Mouse (Mus musculus): ENCODE measurements at regions not wholly inside any gene's neighbourhood (a gene's known extent, or its start where the extent isn't known, plus 50 kb on each side); places are given as distances from the start of the nearest gene placed in this dataset.

DNA sequence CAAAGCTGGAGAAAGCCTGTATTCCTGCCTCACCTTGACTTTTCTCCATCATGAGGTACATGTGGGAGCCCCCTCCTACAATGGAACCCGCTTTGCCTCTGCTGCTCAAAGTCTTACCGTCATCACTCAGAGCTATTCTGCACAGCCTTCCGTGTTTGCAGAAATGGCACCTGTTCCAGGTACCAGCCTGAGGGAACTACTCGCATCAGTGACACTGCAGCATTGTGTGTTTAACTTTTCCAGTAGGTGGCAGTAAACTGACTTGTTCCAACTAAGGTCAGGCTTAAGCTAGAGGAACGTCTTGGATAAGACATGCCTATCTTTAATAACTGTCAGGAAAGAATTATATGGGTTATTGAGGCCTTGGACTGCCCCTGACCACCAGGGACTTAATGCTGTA lies 71.4 kb downstream of the Fam173b start:
- DNase-seq (ENCODE audit: low read depth, low spot score), result peak; percentile 20

DNA sequence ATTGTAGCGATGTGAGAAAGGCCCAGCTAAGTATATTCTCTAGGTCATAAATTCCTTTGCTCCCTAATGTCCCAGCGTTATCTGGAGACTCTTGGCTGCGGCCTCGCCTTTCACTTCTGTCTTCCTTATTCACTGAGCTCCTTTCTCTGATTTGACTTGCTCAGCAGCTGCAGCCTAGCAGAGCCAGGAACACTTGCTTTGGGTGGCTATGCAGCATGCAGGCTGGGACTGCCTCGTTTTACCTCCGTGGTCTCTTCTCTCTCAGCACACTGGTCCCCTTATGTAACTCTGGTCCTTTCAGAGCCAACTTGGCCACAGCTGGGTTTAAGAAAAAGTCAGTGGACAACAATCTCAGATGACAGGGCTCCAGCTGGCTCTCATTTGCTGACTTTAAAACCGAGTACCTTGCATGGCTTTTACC lies 75.1 kb downstream of the Fam173b start:
- no peak for DNase-seq (ENCODE audit: low read depth, low spot score)

DNA sequence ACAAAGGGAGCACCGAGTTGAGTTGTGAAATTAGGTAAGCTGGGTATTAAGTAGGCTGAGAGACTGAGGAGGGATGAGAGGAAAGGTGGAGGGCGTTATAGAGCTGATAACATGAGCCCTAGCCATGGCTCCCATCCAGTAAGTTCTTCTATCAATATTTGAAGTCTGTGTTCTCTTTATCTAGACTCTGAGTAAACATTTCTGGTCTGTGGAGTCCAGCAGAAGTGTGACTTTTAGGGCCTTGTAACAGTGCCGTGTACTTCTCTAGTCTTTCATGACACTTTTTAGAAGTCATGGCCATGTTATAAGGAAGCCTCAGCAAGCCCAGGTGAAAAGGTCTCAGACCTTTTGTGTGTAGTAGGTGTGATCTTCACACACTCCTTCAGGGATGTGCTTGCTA lies 91.5 kb downstream of the Fam173b start:
- no peak for DNase-seq (ENCODE audit: low read depth, low spot score)

DNA sequence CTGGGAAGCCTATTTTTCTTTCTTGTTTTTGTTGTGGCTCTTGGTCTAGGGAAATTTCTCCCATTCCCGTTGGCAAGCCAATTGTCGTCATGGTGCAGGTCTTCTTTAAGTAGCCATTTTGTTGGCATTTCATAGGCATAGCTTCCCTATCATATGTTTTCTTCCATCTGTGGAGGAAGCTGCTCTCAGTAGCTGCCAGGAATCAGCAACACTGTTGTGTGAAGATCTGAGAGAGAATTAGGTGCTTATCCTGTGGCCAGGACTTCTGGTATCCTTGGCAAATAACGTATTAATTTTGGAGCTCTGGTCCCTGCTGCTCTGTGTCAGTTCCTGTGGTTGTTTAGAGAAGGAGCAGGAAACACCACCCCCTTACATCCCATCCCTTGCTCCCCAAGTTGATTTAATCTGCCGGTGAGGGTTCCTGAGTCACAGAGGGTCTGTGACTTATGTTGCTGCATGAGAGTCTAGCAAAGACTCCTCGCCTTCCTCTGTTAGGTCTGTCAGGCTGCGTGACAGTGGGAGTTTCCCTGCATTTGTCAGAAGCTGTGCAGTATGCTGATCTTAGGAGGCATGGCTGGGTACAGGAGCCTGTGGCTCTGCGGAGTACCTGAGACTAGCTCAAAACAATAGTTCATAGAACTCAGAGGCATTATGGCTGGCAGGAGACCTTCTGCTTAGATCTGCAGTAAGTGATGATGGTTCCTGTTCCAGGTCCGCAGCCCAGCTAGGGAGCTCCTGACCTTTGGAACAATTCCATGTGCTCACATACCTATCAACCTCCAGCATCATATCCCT lies 93.4 kb downstream of the Fam173b start:
- DNase-seq (ENCODE audit: low read depth, low spot score), result no peak

DNA sequence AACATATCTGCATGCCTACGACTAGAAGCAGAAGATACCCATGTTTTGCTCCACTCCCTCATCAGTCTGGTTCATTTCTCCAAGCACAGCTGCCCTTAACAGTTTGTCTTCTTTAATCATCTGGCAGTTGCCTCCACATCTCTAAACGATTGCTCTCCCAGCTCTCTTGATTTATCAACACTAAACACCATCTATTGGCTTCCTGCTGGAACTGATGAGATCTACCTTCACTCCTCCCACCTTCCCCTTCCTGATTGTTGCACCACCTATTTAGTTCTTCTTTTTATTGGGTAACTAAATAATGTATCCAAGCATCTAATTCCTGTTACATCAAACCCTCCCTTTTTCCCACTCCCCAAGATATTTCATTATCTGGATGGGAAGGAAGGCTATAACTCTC lies 101.7 kb downstream of the Fam173b start:
- no peak for DNase-seq (ENCODE audit: low read depth, low spot score)

DNA sequence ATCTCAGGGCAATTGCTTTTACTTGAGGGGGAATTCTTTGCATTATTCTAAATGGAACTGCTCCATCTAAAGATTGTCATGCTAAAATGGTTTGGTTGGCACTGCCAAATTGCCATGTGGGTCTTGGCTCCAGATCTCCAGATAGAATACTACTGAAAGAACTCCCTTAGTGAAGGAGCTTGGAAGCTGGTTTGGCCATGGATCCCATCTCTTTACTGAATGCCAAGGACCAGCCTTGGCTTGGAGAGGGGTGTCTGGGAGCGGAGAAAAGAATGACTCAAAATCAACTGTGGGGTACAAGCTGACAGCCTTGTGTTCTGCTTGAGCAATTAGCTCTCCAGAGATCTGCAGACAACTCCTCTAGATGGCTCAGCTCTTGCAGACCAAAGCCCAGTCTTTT lies 105.8 kb downstream of the Fam173b start:
- no peak for DNase-seq (ENCODE audit: low read depth, low spot score)

DNA sequence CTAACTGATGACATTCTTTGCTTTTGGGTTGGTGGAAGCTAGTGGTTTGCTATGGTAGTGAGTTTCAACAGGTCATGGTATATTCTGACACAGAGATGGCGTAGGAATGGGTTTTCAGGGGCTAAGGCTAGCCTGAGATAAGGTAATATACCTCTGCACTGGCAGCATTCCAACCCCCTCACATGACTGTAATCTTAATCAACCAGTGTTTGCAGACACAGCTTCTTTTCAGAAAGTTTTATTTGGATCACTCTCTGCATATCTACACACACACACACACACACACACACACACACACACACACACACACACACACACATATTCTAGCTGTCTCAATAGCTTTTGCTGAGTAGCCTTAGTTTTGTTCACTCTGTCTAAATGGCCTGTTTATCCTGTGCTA lies 119.4 kb downstream of the Fam173b start:
- no peak for DNase-seq (ENCODE audit: low read depth, low spot score)

DNA sequence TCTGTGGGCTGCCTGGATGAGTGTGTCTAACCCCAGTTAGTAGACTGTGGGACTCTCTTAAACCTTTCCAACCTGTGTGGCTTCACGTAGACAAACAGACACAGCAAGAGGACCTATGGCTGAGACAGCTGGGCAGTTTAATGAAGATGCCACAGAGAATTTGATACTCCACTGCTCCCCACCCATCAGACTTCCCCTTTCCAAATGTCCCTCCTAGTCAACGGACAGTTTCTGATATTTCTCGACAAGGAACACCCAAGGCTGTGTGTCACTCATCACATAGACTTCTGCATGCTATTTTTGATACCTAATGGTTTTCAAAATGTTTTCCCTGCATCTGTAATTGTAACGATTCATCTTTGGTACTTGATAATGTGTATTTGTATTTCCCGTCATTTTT lies 120.8 kb downstream of the Fam173b start:
- DNase-seq (ENCODE audit: low read depth, low spot score), result no peak

DNA sequence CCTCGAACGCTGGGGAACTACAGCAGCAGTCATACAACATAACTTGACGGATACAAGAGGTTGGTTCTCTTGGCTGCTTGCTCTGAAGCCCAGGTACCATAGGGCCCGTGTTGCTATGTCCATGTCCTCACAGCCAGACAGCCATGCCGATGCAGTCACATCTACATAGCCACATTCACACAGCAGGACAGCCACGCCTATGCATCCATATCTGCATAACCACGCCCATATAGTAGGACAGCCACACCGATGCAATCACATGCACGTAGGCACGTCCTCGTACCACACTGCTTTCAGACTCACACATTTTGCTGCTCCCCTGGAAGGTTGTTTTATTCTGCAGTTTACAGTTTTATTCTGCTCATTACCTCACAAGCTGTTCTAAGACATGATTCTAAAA lies 122.6 kb downstream of the Fam173b start:
- no peak for DNase-seq (ENCODE audit: low read depth, low spot score)

DNA sequence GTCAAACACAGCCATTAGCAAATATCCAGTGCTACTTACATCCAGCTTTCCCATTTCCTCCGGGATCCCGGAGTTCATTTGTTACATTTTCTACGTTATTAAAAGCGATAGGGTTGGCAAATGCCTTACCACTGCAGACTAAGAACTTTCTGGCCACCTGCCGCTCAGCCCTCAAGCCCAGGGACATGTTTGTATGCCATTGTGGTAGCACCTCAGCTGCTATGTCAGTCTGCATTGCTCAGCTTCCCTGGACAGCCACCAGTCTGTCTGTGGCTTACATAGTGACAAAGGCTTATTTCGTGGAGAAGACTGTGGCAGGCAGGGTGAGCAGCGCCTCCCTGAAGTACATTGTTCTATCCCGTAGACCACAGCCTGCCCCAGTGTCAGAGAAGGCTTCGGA lies 127.5 kb downstream of the Fam173b start:
- no peak for DNase-seq (ENCODE audit: low read depth, low spot score)

DNA sequence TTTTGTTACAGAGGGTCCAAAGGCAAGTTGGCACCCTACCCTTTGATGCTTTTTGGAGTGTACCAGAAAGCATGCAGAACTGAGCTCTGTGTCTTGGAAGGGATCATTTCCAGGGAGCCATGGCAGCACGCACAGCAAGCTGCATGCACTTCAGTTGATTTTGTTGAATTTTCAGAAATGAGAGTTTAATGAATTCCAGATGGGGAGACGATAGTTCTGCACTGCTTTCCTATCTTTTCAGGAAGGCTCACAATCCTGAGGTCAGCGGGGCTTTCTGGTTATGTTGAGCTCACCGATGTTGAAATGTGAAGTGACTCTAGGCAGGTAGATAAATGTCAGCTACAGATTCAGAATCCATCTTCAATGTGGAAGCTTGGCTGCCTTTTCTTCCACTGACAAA lies 140.0 kb downstream of the Fam173b start:
- DNase-seq (ENCODE audit: low read depth, low spot score), result no peak

DNA sequence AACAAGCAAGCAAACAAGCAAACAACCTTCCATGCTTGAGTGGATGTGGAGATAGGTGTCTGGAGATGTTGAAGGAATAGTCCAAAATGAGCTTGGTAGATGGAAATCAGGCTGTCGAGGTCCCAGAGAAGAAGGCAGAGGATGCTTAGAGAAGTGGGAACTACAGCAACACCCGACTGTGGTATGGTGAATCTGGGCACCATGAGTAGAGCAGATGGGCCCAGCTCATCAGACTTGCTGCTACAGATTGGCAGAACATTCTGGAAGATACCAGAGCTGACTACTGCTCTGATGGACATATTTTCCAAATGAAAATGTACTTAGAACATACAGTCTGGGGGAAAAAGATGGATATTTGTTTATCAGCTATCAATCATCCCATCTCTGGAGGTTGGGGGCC lies 142.9 kb downstream of the Fam173b start:
- no peak for DNase-seq (ENCODE audit: low read depth, low spot score)

DNA sequence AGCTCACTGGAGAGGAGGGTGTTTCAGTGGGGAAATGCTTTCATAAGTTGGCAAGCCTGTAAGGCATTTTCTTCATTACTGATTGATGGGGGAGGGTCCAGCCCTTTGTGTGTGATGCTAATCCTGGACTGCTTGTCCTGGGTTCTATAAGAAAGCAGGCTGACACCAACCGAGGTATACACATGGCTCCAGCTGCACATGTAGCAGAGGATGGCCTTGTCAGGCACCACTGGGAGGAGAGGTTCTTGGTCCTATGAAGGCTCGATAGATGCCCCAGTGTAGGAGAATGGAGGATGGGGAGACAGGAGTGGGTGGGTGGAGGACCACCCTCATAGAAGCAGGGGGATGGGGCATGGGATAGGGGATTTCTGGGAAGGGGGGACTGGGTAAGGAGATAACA lies 151.0 kb downstream of the Fam173b start:
- DNase-seq (ENCODE audit: low read depth, low spot score), result no peak

DNA sequence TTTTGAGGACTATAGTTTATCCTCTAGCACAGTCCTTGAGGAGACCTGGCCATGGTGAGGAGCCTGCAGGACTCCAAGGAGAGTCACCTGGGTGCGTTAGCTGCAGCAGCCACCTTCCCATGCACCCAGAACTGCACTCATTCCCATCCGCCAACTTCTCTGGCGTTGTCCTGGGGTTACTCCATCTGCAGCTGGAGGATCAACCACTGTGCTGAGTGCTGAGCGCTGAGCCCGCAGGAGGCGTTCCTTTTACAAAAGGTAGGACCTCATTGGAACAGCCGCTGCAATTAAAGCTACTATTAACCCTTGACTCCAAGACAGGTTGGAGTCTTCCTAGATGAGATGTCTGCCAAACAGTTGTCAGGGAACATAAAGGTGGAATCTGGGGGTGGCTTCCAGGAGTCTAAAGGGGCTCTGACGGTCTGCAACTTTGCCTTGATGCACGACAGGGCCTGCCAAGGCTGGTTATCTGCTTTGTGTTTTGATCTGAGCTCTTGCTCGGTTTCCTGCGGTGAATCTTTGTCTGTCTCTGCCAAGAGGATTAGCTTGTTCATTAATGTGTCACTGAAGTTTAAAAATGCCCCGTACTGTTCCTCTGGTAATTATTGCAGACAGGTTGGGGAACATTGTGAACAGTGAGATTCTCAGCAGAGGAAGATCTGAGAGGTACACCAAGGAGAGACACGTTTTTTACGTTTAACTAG lies 152.1 kb downstream of the Fam173b start:
- DNase-seq (ENCODE audit: low read depth, low spot score), result no peak

DNA sequence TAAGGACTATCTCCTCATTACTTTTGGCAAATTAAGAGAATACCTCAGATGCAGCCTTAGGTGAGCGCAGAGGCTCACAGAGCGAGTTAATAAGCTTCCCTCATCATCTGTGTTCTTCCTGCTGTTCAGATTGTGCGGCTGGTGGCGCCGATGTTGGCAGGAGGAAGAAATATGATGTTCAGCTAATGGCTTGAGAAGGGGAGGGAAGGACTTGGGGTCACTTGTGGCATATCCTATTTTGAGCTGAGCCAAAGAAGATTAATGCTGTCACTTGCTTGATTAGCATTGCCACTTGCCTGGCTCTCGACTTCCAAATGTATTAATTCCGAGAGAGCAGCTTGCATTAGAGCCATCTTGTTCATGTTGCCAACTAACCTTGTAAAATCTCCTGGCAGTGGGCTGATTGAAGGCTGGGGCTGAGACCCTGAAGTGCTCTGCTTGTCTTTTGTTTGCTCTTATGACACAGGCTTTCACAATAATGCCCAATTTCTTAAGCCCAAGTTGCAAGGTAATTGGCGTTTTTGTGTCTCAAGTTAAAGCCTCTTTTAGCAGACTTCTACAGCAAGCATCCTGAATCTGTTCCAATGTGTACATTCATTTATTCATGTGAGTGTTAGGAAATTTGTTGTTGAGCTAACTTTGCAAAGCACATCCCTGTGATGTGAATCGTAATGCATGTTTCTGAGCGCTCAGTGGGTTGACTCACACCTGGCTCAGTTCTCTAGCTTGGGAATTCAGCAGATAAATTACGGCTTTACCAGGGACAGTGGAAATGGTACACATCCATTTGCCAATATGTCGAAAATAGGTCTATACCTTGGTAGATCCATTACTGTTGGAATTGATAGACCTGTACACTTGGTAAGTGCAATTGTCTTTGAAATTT lies 167.6 kb downstream of the Fam173b start:
- DNase-seq (ENCODE audit: low read depth, low spot score), result no peak

DNA sequence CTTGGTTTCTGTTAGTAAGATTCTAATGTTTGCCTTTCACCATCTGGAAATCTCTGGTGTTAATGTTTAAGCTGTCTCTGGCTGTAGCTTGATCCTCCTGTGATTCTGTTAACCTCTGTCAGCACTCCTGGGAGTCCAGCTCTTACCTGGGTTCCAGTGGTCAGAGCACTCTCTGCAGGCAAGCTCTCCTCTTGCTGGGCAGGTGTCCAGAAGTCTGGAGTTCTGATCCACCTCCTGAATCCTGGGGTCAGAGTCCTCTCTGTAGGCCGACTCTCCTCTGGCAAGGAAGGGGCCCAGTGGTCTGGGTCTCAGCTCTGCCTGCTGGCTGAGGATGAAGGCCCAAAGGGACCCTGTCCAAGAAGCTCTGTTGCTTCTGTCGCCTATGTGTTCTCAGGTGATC lies 181.4 kb downstream of the Fam173b start:
- no peak for DNase-seq (ENCODE audit: low read depth, low spot score)

DNA sequence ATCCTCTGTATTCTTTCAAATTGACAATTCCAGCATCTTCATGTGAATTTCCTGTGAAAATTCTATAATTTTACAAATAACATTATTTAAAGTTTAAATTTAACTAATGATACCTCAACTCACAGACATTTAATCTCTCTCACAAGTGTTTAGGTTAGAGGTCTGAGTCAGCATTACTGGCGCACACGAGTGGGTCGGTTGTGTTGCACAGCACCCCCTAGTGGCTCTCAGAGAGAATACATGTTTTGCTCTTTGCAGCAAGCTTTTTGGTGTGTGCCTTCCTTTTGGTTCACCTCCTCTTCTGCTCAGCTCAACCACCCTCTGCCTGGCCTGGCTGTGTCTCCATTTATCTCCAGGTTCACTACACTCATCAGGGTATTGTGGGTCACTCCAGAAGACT lies 183.4 kb downstream of the Fam173b start:
- peak; percentile 38 for DNase-seq (ENCODE audit: low read depth, low spot score)

DNA sequence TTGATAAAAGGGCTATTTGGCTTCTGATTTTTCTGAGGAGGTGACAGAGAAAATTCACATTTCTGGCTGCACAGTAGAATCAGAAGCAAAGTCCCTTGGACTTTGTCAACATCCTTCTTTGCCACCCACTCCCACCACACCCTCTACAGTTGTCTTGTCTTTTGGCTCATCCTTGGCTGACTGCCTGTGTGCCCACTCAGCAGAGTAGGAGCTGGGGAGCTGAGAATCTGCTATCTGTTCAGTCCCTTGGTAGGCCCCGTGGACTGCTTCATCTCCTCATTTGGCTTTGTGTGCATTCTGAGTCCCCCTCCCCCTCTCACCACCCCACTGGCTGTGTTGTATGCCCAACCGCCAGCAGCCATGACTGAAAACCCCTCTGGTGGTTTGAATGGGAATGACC lies 197.2 kb downstream of the Fam173b start:
- DNase-seq (ENCODE audit: low read depth, low spot score), result no peak

DNA sequence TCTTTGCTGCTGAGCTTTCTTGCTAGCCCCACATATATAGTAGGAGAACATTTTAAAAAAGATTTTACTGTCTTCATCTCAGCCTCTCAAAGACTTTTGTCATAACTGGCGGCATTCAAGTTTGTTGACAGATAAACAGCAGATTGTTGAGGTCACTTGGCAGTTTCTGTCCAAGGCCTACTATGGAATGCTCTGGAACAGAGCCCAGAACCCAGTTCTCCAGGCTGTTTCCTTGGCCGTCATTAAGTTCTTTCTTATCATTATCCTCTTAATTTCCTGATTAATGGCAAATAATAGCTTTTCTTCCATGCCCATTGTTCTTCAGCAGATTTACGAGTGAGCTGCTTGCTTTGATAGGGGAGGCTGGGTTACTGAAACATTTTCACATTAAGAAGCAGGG lies 203.9 kb downstream of the Fam173b start:
- peak; percentile 4 for DNase-seq (ENCODE audit: low read depth, low spot score)

DNA sequence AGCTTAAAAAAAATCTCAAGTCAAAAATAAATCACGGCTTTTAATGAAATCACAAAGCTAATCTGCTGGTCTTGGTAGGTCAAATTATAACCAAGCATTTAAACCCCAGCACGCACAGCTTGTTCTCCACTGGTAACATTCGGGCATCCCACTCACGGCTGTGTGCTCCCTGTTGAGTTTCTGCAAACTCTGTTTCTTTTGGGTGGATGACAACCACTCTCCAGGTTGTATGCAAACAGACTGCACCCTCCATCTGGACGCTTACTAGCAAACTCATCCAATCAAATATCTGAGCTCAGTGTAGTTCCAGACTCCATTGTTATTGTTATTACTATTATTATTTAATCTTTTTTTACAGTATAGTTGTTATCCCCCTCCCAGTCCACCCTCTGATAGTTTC lies 213.9 kb downstream of the Fam173b start:
- no peak for DNase-seq (ENCODE audit: low read depth, low spot score)

DNA sequence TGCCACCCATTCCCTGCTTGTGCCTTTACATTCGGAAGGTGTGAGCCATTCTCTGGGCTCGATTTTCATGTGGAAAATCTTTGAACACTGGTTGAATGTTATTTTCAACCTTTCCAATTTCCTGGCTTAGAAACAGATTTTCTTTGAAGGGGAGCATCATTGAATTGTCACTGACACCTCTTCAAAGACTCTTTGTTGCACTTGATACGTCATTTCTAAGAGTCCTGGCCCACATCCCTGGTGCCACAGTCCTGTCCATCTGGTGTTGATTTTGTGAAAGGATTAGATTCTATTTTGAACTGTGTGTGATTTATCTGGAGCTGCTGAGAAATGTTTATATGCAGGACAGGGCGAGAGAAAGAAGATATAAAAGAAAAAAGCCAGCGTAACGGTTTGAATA lies 217.6 kb downstream of the Fam173b start:
- DNase-seq (ENCODE audit: low read depth, low spot score), result no peak

DNA sequence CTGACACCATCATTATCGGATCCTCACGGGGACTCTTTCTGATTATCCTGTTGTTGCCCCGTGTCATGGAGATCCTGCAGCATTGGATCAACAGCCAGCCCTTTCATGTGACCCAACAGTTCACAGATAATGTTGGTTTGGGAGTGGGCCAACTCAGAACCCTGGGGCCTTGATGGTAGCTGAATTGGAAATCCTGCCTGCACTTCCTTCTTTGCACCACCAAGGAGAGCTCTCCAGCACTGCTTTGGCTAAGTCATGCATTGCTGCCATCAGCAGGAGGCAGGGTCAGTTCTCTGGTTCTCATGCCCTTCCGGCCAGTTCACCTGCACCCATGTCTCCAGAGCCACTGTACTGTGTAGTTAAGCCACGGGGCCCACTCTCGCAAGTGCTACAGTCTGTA lies 225.6 kb downstream of the Fam173b start:
- DNase-seq (ENCODE audit: low read depth, low spot score), result no peak

Data from 3T3-L1 (cell line).